Mouse (Mus musculus): Measurements from ENCODE around the gene Nepn.

Gene Nepn

DNA sequence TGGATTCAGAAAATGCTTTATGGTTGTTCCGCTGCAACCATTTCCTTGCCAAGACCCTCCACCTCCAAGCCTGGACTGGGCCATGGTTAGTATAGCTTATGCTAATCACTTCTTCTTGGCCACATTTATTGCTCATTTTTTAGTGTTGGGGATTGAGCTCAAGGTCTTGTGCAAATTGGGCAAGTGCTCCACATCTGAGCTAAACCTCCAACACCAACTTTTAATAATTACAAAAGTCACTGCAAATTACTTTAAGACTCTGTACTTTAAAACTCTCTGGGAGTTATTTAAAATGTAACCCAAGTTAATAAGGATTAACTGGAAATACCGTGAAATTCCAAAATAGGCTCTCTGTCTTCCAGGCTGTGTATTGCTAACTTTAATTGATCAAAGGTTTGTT is 18.8 kb downstream of the Nepn start:
- no peak for DNase-seq

DNA sequence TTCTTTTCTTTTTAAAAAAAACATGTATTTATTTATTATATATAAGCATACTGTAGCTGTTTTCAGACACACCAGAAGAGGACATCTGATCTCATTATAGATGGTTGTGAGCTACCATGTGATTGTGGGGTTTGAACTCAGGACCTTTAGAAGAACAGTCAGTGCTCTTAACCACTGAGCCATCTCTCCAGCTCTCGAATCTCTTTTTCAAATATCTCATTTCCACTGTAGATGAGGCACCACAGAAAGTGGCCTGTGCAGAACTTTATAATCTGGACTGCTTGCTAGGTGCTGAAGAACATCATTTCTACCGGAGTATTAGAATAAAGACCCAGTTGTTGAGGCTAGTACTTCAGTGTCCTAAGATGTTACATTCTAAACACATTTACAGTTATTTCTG is 26.2 kb downstream of the Nepn start:
- no peak for DNase-seq

DNA sequence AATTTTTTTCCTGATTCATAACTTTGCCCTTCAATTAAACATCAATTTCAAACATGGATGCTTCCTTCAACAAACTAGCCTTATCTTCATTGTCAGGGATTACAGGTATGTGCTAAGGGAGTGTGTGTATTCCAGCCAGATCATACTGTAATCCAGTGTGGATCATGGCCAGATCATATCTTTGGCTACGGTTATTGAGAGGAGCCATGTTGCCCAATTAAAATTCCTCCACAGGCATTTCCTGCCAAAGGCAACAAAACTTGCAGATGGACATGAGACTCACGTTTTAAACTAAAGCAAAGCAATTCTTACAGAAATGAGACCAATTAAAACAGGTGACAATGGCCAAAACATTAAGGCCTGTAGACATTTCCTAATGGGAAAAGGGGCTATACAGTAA is 27.7 kb downstream of the Nepn start:
- peak; percentile 15 for DNase-seq

GRCm38 (mm10) chr10:52417299-52417997 is 28.7 kb downstream of the Nepn start, which contains the start of gene Nus1:
Gene Nus1, plus strand, starts transcription at chr10:52417547.
- DNase-seq = peak; percentile 99

DNA sequence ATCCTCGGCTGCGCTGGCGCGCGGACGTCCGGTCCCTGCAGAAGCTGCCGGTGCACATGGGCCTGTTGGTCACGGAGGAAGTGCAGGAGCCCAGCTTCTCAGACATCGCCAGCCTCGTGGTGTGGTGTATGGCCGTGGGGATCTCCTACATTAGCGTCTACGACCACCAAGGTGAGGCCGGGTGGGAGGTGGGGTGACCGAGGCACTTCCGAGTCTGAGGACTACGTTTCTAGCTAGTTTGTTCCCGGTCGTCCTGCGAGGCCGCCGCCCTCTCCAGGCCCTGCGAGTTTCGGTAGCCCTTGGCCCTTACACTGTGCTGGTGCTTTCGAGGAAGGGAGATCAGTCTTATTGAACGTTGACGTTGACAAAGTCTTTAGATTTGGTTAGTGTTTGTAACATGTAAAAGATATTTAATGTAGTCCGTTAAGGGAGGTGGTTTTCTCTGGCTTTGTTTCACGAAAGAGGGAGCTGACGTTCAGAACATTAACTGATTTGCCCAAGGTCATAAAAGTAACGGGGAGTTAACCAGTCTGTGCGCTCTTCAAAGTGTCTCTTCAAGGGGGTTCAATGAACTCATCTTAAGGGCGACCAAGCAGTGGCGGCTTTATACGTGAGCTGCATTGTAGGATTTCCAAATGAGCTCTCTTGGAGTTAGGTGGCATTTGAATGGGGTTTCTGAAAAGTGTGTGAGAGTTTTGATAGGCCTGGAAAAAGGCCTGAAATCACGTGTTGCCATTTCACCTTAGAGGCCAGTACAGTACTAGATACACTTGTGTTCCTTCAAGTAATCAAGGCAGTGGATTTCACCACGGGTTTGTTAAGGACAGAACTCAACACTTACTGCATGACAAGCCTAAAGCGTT is 29.5 kb downstream of the Nepn start:
- no peak for DNase-seq

DNA sequence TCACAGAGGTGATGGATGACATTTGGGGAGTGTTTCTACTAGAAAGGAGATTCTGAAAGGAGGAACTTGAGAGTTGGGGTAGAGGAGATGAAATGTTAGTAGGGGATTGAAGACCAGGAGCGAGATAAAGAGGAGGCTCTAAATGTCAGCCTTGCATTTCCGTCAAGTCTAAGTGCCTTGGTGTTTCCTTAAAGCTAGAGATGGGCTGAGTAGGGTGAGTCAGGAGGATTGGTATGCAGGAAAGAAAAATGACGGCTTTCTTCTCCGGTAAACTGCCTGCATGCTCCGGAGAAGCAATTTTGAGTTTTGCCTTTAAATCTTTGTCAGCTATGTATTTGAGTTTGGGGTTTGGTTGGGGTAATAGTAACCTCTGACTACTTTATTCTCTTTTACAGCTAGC is 30.2 kb downstream of the Nepn start:
- DNase-seq = no peak

GRCm38 (mm10) chr10:52419402-52419801 is 30.6 kb downstream of the Nepn start:
- DNase-seq = no peak

- DNase-seq = no peak
These were observed 31.8 kb downstream of the Nepn start for GRCm38 (mm10) chr10:52420526-52420925.

DNA sequence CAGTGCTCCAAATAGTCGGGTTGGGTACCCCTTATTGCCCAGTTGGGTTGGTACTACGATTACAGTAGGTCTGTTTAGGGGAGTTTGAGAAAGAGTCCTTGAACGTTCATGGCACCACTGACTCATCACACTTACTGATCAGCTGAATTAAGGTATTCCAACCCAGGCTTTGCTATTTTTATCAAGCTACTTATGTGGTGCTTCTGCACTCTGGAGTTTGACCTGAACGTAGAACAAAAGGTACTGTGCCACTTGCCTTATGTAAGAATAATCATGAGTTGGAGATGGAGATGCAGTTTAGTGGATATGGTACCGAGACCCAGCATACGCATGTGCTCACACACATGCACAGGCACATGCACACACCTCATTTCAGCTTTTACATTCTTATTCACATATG is 32.9 kb downstream of the Nepn start:
- no peak for DNase-seq

GRCm38 (mm10) chr10:52423097-52423496 is 34.3 kb downstream of the Nepn start:
- DNase-seq = peak; percentile 27

DNA sequence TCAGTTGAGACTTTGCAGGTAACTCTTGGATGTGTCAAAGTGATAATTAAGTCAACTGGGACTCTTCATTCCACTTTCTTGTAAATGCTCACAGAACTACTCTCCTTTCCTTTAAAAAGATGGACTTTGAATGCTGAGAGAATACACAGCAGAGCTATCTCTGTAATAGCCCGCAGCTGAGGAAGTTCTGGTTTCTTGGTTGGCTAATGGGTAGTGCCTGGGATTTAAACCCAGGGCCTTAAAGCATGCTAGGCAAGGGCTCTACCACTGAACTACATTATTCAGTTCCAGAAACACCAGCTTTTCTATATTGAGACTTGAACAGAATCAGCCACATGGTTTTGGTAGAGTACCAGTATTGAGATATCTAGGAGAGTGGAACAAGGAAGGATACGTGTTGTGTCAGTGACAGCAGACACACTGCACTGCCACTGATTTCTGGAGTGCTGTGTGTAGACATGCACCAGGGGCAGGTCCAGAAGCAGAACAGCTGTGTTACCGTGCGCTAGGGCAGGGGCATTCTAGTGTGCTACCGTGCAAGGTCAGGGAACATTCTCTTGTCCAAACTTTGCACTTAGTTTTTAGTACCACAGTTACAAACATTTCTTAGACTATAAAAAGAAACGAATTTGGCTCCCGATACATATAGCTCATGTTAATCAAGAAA is 37.7 kb downstream of the Nepn start:
- no peak for DNase-seq

GRCm38 (mm10) chr10:52427634-52428415 is 39.1 kb downstream of the Nepn start:
- no peak for DNase-seq

- no peak for DNase-seq
These were observed 42.2 kb downstream of the Nepn start for GRCm38 (mm10) chr10:52430953-52431352.

DNA sequence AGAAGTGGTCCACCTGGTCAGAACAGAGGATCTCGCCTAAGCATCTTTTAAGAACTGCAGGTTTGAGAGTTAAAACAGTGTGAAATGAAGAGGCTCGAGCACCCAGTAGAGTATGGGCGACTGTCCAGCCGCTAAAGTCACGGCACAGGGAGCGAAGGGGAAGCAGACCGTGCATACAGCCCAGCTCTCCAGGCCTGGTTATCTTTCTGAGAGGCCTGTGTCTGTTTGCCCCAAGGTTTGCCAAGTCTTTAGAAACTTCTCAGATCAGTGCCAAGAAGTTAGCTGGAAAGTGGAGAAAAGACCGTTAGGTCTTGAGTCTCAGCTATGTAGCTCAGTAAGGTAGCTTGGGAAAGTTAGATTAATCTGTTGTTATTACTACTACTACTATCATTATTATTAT is 46.1 kb downstream of the Nepn start:
- no peak for DNase-seq
